Mouse (Mus musculus) testis, adult 2 months (tissue): ENCODE data around the gene Cpxm2.

Experiments
- CTCF ChIP-seq: fragments of 200-500 bp; IDR thresholded peaks from 2 replicates; pipeline ENCODE4 v1.5.1; 2012; ENCODE audit warnings: low read depth, mild to moderate bottlenecking, inconsistent platforms, low read length, moderate library complexity; ENCODE audit not compliant: control insufficient read depth, insufficient read depth, insufficient replicate concordance
- POLR2A ChIP-seq: fragments of 200-500 bp; IDR thresholded peaks from 2 replicates; pipeline ENCODE4 v1.6.1; 2012; ENCODE audit warnings: low read depth, mild to moderate bottlenecking, inconsistent platforms, low read length, moderate library complexity; ENCODE audit not compliant: control insufficient read depth

- no peak for TF ChIP-seq CTCF
- no peak for TF ChIP-seq POLR2A
Observed at GRCm38 (mm10) chr7:132193606-132194005, 39.1 kb upstream of the Cpxm2 start.
